Mouse (Mus musculus): ENCODE measurements around the gene Sbf1.

GRCm38 (mm10) chr15:89350447-89350846 lies 35.3 kb upstream of the Sbf1 start:
- TF ChIP-seq CTCF (IDR thresholded peaks at IDR 0.05; ENCODE audit: borderline replicate concordance, extremely low read depth, insufficient read depth, insufficient read length) (no peak), POLR2A (IDR thresholded peaks at IDR 0.05; ENCODE audit: borderline replicate concordance, extremely low read depth, insufficient read depth, insufficient read length, poor library complexity, severe bottlenecking) (no peak)

Data from brain, embryonic 14.5 days (tissue).